Mouse (Mus musculus) thymus, postnatal 36 days (tissue): ENCODE data around the gene Fam114a1.

Experiments used
- DNase-seq, 2 experiments: peaks; one replicate each; pipeline ENCODE4 v3.0.0; 2022; ENCODE audit warnings: mixed read lengths in 2 of 2

Gene Fam114a1

DNA sequence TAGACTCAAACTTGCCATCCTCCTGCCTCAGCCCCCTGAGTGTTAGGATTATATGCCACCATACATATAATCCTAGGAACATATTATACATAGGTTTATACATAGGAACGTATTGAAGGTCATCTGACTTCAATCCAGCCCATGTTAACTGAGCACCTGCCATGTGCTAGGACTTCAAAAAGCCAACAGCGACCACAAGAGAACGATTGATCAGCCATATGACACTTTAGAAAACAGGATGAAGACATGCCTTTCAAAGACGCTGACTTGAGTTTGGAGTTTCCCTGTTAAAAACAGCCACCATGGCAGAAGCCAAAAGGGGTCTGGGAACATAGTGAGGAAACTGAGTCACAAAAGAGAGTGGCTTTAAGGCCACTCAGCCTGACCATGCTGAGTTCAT is 35.4 kb downstream of the Fam114a1 start:
- no peak for DNase-seq

DNA sequence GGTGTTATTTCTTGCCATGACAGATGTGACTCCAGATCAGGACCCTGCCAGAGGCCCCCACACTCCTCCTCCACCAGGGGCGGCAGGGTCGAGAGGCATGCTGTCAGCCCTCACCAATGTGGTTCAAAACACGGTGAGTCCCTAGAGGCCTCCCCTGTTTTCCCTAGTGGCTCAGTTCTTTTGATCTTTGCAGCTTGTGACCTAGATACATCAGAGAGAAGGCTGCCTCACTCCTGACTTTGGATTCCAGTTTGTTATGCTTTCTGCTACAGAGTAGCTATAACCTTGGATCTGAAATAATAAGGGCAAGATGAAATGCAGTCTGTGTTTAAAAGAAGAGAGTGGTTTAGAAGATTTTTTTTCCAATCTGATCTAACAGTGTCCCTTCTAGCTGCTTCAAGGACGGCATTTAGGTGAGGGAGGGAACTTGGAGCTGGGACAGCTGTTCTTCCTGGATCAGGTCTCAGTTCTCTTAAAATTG is 36.2 kb downstream of the Fam114a1 start:
- DNase-seq = peak; percentile 22 to 58

DNA sequence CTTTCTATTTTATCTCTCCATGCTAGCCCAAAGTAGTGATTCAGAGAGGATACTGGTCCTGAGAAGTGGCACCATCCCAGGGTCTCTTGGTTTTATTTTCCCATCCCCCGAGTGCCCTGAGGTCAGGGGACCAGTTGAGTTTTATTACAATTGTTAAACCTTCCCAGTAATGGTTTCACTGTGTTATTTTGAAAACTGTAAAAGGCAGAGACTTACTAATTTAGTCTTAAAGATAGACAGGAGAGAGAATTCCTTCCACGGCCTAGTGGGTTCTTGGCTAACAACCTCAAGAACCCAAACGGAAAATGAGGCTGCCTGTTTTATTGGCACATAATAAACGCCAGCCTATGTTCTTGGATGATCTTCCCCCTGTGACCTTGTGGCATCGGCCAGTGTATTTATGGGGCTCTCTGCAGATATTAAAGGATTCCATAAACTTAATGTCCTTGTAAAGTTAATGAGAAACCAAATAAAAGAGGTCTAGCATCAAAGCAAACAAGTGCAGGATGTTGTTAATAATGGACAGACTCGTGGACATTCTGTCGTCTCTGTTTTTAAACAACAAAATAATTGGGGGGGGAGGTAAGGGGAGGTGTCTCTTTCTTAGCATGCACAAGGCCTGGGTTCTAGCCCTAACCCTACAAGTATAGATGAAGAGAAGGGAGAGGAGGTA is 42.2 kb downstream of the Fam114a1 start:
- DNase-seq = no peak

DNA sequence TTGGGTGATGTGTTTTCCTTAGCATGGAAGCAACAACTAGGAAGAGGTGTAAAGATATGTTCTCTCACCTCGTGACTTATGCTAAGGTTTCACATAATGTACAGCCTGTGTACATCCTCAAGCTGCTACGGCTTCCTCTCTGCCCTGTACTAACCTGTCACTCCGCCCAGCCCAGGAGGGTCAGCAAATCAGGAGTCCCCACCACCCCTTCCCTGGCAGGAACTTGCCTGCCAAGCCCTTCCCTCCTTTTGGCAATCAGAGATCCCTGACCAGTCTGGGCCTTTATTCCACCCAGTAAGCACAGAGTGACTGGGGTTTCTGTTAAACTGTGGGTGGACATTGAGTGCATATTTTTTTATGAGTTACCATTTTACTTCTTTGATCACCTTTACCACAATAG is 45.6 kb downstream of the Fam114a1 start:
- no peak for DNase-seq

DNA sequence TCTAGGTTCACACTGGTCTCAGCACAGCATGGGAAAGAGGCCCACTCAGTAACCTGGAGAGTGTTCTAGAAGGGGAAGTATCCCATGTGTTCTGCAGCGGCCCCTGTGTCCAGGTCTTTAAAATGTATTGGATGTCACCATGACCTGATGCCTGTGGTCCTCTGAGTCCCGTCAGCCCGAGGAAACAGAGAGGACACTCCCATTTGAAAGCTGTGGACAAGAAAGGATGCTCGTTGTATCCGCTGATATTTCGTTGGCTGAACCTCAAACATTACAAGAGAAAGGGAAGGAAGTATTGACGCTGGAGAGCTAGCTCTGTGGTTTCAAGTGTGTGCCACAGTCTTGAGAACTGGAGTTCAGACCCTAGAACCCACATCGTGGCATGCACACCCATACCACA is 49.2 kb downstream of the Fam114a1 start:
- DNase-seq = no peak

DNA sequence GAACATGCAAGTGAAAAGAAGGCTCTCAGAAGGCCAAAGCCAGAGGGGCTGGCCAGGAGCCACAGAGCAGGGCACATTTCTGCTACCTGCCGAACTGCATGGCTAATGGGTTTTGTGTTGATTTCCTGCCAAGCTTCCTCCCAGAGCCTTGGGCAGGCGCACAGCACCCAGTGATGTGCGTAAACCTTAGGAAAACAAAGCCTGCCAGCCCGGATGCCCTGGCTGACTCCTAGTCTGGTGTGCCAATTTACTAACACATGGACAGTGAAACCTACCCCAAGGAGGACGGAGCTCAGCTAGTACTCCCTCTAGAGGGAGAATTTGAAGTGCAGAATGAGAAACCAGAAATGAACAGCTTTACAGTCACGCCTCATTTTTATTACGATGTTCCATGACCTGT is 50.0 kb downstream of the Fam114a1 start:
- DNase-seq = no peak

DNA sequence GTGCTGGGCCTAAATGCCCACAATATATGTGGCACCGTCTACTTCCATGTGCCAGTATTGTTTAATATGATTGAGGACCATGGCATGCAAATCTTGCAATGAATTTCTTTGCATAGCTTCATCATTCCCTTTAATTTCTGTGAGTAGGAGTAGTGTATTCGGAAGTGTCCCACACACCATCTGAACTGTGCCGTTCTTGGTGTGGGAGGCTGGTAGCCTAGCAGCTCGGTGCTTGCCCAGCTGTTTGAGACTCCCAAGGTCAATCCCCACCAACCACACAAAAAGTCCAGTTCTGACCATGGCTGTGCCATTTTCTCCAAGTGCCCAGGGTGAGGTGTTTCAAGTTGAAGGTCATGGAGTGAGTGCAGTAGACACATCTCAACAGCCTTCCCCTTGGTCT is 52.1 kb downstream of the Fam114a1 start:
- DNase-seq = no peak

DNA sequence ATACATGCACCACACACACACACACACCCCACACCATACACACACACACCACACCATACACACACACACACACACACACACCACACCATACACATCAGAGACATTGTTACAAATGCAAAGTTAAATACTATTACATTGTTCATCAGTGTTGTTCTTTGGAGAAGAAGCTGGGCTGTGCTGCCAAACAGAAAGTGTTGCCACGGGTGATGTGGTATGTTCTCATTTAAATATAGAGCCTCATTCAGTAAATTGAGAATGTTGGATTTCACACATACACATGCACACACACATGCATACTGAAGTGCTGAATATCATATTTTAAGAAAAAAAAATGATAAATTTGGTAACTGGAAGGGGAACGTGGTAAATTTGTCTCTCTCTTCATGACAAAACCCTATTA is 54.8 kb downstream of the Fam114a1 start:
- DNase-seq = no peak

DNA sequence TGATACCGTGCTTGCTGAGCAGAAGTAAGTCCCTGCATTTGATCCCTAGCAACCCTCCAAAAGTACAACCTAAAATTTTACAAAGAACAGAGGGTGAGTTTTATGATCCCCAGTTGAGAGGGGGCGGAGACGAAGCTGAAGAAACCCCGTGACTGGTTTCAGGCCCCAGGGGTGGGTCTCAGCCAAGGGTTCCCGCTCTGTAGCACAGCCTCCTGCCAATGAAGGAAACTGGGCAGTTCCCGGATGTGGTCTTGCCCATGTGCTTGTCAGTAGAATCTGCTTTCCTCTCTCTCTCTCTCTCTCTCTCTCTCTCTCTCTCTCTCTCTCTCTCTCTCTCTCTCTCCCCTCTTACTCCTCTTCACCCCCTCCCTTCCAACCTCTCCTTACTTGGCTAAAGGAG is 56.0 kb downstream of the Fam114a1 start:
- peak; percentile 55 to 71 for DNase-seq

DNA sequence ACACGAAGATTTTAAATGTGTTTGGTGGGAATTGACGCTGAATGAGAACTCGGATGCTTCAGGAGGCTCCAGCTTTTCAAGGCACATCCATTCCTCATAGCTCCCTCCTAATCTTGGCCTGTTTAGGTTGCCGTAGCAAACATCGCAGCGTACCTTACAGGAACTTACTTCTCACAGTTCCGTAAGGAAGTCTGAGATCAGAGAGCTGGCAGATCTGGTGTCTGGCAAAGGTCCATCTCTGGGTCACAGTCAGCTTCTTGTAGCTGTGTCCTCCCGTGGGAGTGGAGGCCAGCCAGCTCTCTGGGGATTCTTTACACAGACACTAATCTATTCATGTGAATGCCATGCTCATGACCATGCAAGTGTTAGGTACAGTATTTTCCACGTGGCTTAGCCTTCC is 56.9 kb downstream of the Fam114a1 start:
- no peak for DNase-seq

DNA sequence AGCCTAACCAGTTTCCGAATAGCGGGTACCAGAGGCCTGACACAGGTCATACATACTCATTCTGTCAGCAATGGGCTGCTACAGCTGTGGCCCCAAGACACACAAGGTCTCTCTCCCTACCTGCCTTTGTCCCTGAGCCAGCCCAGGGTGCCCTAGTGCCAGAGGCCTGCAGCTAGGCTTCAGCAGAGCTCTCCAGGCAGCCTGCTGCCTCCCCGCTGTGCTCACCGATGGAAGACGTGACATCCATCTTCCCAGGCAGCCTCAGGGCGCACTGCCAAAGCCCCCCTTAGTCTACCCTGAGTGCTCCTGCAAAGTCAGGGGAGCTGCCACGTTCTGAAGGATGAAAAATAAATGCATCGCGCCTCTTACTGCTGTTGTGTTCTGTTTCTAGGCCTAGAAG is 58.1 kb downstream of the Fam114a1 start:
- DNase-seq = no peak

DNA sequence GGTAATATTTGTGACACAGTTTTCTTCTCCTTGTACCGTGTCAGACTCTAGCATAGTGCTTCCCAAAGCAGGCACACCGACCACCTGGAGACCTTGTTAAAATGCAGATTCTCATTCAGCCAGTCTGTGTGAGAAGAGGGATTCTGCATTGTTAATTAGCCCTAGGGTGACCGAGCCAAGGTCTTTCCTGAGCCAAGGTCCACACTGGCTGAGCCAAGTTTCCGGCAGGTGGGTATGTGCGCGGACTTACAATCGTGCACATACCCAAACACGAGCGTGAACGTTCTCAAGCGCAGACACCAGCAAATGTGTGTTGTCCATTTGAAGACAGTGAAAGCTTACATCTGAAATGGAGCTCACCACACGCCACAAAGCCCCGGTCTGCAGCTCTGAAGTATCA is 66.7 kb downstream of the Fam114a1 start:
- DNase-seq = no peak

DNA sequence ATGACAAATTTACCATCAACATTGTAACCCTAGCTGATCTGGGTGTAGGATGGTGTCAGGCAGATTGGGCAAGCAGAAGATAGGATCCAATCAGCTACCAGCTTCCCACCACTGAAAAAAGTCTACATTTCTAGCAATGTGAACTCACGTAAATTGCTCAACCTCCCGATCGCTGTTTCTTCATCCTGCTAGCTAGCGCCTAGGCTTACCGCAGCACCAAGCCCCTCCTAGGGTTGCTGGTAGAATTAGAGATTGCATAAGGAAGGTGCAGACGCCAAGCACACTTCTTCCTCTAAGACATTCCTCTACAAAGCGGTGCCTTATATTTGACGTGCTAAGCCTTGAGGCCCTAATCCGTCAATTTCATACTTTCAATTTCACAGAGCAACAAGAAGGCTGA is 68.4 kb downstream of the Fam114a1 start:
- no peak for DNase-seq

DNA sequence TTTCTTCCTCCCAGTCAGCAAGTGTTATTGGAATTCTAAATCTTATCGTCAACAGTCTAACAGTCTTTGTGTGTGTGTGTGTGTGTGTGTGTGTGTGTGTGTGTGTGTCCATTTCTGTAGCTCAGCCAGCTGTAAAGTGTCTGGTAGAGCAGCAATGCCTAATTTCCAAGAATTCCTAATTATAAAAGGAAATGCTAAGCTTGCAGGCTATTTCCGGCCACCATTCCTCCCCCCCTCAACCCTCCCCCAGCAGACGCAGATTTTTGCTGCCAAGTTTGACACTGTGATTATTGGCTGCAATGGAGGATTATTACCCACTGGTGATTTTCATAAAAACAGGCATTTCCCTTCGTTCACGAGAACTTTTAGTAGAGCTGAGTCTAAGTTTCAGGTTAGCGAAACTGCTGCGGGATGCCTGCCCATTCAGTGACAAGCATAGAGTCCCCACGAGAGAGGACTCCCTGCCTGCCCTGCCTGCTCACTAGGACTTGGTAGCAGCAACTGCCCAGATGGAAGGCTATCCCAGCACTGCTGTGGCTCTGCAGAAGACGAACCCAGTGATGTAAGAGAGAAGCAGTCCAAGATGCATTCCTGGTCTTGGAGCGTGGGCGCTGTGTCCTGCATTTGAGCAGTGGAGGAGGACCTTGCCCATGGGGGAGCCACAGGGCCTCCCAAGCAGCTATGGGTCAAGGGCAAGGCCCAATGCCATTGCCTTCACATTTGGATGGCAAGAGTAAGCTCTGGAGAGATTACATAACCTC is 69.1 kb downstream of the Fam114a1 start:
- no peak for DNase-seq

DNA sequence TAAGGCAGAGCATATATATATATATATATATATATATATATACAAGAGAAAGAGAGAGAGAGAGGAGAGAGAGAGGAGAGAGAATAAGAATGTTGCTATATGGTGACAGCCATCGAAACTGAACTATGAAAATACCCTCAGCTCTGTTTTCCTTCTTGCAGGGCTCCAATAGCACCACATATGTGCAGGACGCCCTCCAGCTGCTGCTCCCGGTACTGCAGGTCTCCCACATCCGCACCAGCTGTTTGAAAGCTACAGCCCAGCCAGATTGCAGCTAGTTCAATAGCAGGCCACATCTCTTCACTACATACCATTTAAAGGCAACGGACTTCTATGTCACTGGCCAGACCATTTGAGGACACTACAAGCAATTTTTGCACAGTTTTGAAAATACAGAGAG is 70.6 kb downstream of the Fam114a1 start:
- peak; percentile 22 to 30 for DNase-seq

DNA sequence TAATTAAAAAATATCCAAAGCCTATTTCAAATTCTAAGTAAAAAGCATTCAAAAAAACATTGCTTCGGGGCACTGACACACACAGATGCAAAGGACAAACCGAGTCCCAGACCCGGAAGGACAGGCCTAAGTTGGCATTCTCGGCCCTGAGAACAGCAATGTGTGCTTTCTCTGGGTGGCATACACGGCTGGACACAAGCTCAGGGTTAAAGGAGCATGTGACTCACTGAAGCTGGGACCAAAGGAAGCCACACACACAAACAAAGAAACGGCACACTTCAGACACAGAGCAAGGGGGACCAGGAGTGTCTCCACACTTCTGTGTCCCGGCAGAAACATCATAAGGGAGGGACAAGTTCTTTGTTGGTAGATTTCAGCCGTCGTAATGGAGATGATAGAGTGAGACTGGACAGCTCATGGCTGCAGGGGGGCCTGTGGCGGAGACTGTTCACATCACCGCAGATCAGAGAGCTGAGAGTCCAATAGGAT is 73.6 kb downstream of the Fam114a1 start:
- no peak for DNase-seq

DNA sequence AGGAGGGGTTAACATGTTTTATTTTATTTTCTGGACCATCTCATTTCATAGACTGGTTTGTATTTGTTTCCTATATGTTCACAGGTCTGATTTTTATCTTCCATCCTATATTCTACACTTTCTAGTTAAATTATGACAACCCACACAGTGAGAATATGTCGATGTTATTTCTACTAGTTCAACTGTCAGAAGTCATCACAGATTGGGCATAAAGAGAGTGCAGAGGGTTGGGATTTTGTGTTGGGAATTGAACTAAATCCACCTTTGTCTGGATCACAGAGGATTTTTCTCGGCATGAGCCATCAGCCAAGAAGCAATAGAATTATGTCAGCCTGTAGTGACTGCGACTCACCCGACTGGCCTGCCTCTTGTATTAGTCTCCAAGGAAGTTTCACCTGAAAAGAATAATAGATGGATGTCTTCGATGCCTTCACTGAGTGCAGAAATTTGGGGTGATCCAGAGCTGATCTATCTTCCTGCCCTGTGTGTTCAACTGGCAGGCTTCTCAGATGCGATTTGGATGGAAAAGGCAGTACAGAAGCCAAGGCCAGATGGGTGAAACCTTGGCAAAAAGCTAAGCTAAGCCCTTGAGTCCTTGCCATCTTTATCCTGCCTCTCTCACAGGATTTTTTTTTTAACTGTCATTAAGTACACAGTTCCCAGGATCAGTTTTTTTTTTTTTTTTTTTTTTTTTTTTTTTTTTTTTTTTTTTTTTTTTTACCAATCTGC is 75.9 kb downstream of the Fam114a1 start:
- DNase-seq = no peak

DNA sequence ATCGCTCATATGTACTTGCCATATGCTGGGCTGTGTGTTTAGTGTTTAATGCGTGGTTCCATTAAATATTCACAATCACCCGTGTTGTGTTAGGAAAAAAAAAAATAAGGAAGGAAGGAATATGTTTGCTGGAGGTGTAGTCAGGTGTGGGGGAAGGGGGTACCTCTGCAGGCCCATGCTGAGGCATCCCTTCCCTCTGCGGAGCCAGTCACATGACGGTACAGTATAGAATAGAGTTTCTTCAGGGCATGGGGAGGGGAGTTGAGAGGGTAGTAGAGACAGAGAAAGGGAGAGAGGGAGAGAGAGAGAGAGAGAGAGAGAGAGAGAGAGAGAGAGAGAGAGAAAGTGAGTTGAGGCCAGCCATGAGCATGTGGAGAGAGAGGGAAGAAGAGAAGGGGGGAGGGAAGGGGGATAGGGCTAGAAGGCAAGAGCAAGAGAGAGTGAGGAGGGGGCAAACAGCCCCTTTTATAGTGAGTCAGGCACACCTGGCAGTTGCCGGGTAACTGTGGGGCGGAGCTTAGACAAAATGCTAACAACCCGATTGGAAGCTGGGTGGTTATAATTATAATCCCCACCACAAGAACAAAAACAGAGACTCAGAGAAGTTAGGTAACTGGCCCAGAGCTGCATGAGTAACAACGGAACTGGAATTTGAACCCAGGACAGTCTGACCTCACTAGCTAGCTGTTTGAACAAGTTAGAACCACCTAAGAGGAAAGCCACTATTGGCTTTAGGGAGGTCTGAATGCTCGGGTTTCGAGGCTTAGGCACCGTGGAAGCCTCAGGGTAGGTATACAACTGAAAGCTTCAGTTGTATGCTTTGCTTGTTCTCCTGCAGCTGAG is 76.8 kb downstream of the Fam114a1 start:
- DNase-seq = no peak

DNA sequence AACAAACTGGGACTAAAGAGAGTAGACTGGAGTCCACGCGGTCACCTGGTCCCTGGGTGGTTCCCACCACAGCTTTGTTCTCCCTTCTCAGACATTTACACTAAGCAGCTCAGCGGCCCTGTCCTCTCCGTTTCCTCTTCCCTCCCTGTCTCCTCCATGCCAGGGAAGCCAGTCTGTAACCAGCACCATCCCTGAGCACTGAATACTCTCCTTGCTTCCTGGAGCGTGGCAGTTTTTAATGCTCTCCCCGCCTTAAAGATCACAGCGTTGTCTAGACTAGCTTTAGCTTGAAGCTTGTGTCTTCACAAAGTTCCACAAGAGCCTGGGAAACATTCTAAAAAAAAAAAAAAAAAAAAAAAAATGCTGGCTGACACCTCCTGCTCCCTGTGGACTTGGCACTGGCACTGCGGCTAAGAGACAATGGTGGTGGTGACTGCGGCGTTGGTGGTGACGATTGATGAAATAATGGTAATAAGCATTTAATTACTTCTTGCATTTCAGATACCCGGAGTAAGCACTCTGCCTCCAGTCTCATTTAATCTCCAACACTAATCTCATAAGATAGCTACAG is 77.5 kb downstream of the Fam114a1 start:
- no peak for DNase-seq

DNA sequence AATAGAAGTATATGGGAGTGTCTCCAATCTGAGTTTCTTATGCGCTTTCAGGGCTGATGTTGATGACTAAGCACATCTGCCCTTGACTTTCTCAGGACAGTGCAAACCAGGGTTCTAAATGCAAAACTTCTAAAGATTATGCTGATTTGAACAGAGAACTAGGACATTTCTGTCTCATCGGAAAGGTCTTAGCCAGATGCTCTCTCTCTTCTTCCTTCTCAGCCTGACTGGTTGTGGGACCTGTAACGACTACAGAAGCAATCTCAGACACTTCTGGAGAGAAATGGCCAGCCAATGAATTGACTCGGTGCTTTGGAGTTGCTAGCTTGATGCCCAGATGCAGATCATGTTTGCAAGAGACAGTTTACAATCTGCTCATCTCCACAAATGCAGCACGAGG is 80.0 kb downstream of the Fam114a1 start:
- DNase-seq = no peak

DNA sequence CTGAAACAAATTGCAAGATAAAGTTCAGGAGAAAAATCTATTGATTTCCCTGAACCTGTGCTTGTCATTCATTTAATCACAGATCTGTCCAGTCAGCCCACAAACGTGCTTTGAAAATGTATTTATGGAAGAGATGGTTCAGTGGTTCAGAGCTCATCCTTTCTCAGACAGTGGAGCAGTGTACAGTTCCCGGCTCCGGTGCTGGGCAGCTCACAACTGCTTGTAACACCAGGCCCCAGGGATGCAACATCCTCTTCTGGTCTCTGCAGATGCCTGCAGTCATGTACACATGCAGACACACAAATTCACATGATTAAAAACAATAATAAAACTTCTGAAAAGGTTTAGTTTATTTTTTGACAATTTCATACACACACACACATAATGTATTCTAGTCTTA is 81.6 kb downstream of the Fam114a1 start:
- DNase-seq = no peak

DNA sequence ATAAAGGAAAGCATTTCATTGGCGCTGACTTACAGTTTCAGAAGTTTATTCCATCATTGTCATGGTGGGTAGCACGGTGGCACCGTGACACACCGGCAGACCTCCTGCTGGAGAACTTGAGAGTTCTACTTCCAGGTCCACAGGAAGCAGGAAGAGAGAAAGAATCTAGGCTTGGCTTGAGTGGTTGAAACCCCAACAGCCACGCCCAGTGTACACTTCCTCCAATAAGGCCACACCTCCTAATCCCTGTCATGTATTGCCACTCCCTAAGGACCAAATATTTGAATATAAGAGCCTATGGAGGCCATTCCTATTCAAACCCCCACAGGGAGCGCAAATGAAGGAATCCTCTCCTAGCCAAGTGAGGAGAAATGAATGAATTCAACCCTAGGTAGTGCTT is 87.7 kb downstream of the Fam114a1 start:
- no peak for DNase-seq
